Mouse (Mus musculus) c-Kit-positive CD71-negative TER-119-negative erythroid progenitor cells, embryonic 14.5 days (primary cell): Measurements from ENCODE around the gene Tomm6.
A peak's percentile ranks its signal among the peaks of the same experiment; 100 is the strongest.
"Not testable (repeated sequence)": the region's sequence is repeated elsewhere in the genome, so short reads cannot be mapped to it uniquely, and the experiment has no call there.

Experiments used
- DNase-seq: peaks from one replicate; pipeline ENCODE4 v3.0.0-alpha.2; 2013; ENCODE audit warnings: low read depth

Gene Tomm6

GRCm38 (mm10) chr17:47694503-47695336, 6.5 kb upstream of the Tomm6 start, which contains the start of gene Prickle4:
Prickle4 (minus strand) TSS chr17:47694736.
- DNase-seq = peak; percentile 92

DNA sequence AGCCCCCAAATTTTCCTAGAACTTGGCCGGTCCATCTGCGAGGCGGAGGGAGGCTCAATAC, 6.1 kb upstream of the Tomm6 start, which contains the start of gene Gm21981:
Gene Gm21981 (minus strand): TSS at position 14 of the 61 bp plus-strand sequence.
- DNase-seq = no peak

- DNase-seq = no peak
Observed at GRCm38 (mm10) chr17:47693671-47694441, 5.7 kb upstream of the Tomm6 start.

GRCm38 (mm10) chr17:47691650-47692049, 3.5 kb upstream of the Tomm6 start:
- no peak for DNase-seq

DNA sequence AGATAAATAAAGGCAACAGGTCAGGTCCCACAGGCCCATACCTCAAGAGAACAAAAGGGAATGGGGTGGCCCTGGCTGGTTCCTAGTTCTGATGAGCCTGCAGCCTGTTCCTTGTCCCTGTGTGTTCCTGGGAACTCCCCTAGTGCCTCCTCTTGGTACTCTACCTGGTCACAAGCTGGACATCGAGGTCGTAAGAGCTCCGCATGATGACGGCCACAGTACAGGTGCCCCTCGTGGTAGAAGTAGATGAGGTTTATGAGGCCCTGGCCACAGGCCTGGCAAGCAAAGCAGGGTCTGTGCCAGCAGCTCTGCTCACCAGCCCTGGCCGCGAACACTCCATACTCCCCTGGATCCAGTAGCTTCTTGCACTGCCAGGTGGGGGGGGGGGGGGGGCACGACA, 1.7 kb upstream of the Tomm6 start:
- DNase-seq = no peak

DNA sequence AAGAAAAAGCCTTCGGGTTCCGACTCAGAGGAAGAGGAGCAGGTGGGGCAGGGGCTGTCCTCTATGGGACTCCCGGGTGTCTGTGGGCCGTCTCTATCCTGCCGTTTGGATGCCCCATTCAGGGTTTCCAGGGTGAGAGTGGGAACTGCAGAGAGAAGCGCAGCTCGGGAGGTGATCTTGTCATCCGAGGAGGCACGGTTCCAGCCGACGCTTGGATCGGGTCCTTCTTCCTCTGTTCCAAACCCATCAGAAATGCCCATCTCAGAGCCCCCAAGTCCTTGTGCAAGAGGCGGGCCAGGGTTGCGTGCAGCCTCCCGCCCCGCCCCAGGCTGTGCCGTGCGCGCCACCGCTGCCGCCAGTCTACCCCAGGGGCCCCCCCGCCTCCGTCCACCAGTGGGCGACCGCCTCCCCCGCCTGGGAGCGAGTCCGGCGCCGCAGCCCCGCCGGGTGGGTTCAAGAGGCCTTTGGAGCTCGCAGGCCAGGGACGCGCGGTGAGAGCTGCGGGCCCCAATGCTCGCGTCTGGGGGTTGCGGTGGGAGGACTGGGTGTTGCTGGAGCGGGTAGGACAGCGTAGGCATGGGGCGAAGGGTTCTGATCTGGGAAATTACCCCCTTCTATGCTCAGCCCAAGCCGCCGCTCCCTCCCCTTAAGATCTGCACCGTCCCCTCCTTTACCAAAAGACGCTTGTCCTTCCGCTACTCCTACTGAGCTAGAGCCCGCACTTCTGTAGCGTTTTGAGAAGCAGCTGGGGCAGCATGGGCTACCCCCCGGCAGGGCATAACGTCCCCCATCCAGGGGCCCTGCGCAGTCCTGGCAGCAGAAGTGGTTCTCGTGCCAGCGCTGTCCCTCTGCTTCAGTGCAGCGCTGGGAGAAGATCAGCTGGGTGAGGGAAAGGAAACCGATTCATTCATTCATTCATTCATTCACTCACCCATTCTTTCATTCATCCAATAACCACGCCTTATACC, 706 bp upstream of the Tomm6 start, which contains the start of gene Frs3:
Gene Frs3 (plus strand): TSS at position 423 of the 968 bp plus-strand sequence.
- peak; percentile 46 for DNase-seq

DNA sequence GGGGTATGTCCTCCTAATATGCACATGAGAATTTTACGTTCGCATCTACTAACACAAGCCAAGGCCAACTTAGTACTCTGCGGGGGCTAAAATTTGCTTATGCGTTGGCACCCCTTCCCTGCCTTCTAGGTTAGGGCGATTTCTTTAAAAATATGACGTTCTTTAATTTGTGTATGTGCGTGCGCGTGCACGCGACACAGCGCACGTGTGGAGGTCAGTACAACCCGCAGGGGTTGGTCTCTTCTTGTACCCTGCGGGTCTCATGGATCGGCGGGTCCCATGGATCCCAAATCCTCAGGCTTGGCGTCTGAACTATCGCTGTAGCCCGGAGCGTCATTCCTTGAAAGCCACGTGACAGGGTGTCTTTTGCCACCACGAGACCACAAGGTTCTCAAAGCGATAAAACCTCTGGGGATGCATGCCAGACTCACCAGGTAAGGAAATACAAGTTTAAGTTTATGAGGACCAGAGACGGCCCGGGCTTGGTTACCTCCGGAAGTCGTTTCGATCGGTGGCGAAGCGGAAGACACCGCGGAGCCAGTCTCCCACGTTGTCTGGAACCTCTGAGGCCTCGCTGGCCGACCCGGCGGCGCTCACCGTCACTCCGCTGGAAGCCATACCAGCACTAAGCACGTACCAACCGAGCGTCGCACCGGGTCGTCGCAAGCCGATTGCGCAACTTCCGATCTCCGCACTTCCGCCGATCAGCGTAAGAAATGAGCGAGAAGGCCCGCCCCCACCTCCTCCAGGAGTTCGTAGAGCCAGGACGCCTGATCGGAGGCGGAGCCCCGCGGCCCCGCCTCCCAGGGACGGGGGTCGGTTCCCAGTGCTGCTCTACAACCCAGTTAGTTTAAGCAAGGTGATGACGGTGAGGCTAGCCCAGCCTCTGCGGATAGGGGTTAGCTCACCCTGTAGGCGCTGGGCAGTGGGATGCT, 510 bp downstream of the Tomm6 start:
- peak; percentile 96 for DNase-seq

DNA sequence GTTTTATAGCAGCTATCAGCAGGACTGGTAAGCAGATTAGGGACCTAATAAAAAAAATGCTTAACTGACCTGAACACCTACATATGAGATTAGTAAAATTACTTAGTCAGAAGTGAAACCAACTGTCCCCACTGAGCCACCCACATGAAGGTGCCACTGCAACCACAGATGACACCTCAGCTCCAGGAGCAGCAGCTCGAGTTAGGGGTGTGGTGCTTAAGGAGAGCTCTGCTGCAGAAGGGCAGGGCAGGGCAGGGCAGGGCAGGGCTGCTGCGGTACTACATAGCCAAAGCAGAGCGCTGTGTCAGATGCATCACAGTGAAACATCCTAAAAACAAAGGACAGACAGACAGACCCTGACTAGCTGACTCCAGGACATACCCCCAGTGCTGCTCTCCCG, 5.3 kb downstream of the Tomm6 start:
- DNase-seq = no peak

GRCm38 (mm10) chr17:47678702-47679101, 9.5 kb downstream of the Tomm6 start:
- DNase-seq = no peak

DNA sequence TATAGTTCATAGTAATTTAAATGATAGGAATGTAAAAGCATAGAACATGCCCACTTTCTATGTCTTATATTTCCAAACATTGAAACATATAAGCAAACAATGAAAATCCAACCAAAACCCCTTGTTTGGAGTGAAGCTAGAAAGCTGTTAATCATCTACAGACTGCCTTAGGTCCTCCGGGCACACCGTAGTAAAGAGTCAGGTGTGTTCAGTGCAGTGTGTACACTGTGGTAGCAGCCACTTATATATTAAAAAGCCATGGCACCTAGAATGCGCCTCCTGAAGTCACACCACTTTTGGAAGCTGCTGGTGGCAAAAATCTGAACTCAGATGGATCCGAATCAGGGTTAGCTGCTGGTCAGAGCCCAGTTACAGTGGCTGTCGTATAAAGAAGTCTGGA, 9.9 kb downstream of the Tomm6 start:
- no peak for DNase-seq

DNA sequence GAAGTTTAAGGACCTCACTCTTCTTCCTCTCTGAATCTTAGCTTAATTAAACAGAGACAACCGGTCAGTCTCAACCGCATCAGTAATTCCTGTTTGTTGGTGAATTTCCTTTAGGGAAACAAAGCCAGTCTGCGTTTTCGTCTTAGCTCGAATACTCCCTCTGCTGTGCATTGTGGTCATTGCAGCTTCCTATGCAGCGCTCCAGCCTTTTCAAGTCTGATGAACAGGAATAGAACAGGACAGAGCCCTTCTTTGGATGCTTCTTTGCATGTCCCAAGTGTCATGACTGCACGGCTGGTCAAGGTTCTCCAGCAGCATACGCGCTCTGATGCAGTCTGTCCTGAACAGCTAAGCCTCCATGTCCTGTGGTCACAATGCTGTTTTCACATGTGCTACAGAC, 11.6 kb downstream of the Tomm6 start:
- DNase-seq = peak; percentile 65

DNA sequence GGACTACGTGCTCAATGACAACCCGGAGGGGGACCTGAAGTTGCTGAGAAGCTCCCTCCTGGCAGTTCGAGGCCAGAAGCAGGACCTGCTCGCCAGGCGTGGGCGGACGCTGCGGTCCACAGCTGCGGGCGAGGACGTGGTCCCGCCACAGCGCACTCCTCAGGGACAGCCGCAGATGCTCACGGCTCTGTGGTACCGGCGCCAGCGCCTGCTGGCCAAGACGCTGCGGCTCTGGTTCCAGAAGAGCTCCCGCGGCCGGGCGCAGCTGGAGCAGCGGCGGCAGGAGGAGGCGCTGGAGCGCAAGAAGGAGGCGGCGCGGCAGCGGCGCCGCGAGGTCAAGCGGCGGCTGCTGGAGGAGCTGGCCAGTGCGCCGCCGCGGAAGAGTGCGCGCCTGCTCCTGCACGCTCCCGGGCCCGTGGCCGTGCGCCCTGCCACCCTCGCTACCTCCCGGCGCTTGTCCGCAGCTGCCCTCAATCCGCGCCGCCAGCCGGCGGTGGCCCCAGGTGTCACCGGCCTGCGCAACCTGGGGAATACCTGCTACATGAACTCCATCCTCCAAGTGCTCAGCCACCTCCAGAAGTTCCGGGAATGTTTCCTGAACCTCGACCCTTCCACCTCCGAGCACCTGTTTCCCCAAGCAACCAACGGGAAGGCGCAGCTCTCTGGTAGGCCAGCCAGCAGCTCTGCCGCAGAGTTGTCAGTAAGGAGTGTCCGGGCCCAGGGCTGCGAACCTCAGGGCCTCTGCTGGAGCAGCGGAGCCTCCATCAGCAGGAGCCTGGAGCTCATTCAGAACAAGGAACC, 15.7 kb downstream of the Tomm6 start:
- DNase-seq = no peak

DNA sequence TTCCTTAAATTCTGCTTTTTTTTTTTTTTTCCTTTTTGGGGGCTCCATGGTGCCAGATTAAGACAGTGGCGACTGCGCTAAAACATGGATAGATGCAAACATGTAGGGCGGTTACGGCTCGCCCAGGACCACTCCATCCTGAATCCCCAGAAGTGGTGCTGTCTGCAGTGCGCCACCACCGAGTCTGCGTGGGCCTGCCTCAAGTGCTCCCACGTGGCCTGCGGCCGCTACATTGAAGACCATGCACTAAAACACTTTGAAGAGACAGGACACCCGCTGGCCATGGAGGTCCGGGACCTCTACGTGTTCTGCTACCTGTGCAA, 16.2 kb downstream of the Tomm6 start:
- no peak for DNase-seq

DNA sequence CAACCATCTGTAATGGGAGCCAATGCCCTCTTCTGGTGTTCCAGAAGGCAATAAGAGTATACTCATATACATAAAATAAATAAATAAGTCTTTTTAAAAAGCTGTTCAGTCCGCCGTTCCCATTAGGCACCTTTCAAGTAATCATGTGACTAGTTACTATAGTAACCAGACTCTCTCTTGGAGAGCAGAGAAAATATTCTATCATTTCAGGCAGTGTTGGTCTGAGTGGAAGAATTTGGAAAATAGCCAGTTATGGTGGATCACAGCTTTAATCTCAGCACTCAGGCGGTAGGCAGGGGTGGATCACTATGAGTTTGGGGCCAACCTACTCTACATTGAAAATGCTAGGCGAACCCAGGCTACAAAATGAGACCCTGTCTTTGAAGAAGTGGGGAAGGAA, 19.0 kb downstream of the Tomm6 start:
- DNase-seq = no peak

DNA sequence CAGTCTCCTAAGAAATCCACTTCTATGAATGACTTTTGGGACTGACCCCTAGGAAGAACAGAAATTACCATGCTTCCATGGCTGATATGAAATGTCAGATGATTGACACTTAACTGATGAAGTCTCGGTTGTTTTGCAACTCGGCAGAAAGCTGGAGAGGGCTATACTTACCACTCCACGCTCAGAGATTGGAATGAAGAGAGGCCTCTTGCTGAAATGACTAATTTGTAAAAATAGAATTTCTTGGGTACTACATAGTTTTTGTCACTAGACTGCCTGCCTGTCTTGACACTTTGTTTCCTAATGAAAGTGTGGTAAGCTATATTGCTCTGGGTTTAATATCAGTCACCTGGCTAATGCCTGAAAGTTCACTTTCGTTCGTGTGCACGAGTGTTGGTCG, 23.7 kb downstream of the Tomm6 start:
- DNase-seq = no peak

- DNase-seq = no peak
Observed at GRCm38 (mm10) chr17:47663009-47663713, 25.0 kb downstream of the Tomm6 start.

DNA sequence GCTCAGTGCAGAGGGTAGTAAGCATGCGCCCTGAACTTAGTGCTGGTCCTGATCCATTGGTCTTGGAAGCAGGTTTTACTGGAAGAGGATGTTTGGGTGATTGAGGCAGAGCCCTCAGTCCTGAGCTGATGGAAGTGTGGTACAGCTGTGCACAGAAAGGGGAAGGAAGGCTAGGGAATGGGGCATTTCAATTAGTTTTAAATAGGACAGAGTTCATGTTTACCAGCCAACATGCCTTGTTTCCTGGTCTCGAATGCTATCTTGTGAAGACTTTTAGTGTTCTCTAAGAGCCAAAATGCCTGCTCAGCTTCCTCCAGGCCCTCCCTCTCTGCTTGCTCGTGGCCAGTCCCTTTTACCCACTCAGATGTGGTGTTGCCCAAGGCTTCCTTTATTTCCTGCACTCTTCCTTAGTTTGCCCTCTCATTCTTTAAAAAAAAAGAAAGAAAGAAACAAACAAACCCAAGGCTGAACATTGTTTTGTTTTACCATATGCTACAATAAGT, 29.4 kb downstream of the Tomm6 start:
- DNase-seq = no peak

DNA sequence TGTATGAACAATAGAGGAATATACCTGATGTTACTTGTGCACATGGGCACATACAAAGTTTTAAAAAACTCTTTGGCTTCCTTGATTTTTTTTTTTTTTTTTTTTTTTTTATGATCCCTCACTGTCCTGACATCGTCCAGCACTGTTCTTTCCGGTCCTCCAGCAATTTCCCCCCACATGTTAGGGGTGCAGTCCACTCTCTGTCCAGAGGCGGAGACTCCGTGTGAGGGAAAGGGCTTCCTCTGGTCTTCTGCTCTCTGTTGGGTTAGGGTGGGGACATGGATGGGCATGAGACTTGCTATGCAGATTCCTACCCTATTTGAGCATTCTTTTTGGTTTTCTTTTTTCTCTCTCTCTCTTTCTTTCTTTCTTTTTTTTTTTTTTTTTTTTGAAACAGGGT, 30.3 kb downstream of the Tomm6 start:
- no peak for DNase-seq

DNA sequence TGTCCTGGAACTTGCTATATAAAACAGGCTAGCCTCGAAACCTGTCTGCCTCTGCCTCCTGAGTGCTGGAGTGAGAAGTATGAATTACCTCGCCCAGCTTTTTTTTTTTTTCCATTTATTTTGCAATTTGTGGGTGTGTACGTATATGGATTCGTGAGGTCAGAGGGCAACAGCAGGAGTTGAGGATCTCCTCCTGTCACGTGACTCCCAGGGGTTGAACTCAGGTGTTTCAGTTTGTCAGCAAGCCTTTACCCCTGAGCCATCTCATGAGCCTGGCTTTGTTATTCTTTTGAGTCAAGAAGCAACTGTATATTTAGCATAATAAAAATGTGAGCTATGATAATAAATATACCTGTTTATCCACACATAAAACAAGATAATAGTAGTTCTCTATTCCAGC, 32.5 kb downstream of the Tomm6 start:
- DNase-seq = no peak

DNA sequence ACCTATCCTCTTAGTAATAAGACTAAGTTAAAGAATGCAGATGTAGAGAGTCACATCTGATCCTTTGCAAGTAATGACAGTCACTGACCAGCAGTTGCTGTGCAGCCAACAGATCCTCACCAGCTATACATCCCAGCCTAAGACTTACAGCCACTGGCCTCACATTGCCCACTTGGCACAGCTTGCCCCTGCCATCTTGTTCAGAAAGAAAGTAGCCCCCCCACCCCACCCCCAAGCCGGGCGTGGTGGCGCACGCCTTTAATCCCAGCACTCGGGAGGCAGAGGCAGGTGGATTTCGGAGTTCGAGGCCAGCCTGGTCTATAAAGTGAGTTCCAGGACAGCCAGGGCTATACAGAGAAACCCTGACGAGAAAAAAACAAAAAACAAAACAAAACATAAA, 33.8 kb downstream of the Tomm6 start:
- DNase-seq = not testable (repeated sequence)
